Mouse (Mus musculus) neural tube, embryonic 14.5 days (tissue): ENCODE results near the gene Gm10338. TPM values are rescaled to one million over a fixed set of nuclear protein-coding genes. Genes with fewer than 3 reads are reported as not detected.
"Not testable (repeated sequence)": the region's sequence is repeated elsewhere in the genome, so short reads cannot be mapped to it uniquely, and the experiment has no call there.

Experiments used
- ATAC-seq: fragments of 200-750 bp; cut with Nextera tagmentation; 2 replicates; pipeline ENCODE4 v1.8.0; 2017; ENCODE audit warnings: low read depth, mild to moderate bottlenecking, moderate TSS enrichment, moderate library complexity
- H3K27ac ChIP-seq: fragments of 300-500 bp; sonication (generic); 2 replicates; pipeline ENCODE4 v1.5.1; 2014; ENCODE audit warnings: low read depth, mild to moderate bottlenecking, control low read depth, low read length, moderate library complexity, mixed read lengths
- H3K27me3 ChIP-seq: fragments of 300-500 bp; sonication (generic); 2 replicates; pipeline ENCODE4 v1.6.1; 2014; ENCODE audit warnings: low read length; ENCODE audit not compliant: control insufficient read depth, insufficient read depth
- H3K36me3 ChIP-seq: fragments of 300-500 bp; sonication (generic); 2 replicates; pipeline ENCODE4 v1.6.1; 2014; ENCODE audit warnings: low read length, mixed read lengths; ENCODE audit not compliant: control insufficient read depth, insufficient read depth
- H3K4me1 ChIP-seq: fragments of 300-500 bp; sonication (generic); 2 replicates; pipeline ENCODE4 v1.6.1; 2014; ENCODE audit warnings: low read length; ENCODE audit not compliant: control insufficient read depth, insufficient read depth
- H3K4me2 ChIP-seq: fragments of 300-500 bp; sonication (generic); 2 replicates; pipeline ENCODE4 v1.6.1; 2014; ENCODE audit warnings: mild to moderate bottlenecking, low read depth, low read length, control low read depth
- H3K4me3 ChIP-seq: fragments of 300-500 bp; sonication (generic); 2 replicates; pipeline ENCODE4 v1.5.1; 2014; ENCODE audit warnings: low read depth, low read length, control low read depth, mixed read lengths
- H3K9ac ChIP-seq: fragments of 300-500 bp; sonication (generic); replicated peaks from 2 replicates; pipeline ENCODE4 v1.6.1; 2014; ENCODE audit warnings: low read depth, mild to moderate bottlenecking, control low read depth, low read length, mixed read lengths
- H3K9me3 ChIP-seq: fragments of 300-500 bp; sonication (generic); 2 replicates; pipeline ENCODE4 v1.6.1; 2016; ENCODE audit warnings: low read length; ENCODE audit not compliant: control insufficient read depth
- WGBS: fragments of 180-500 bp; shearing (Covaris S2); extraction: QIAGEN DNeasy Blood & Tissue Kit; methylation state at CpG from one replicate; pipeline ENCODE4 v1.1.7; 2014; 5-methylcytosine and 5-hydroxymethylcytosine counted together
- polyA plus RNA-seq: library from polyadenylated mRNA; unstranded; fragments of >200 nt; fragmentation: Nextera tagmentation; extraction: Ambion mirVana; gene quantifications from 2 replicates; pipeline ENCODE4 v1.2.1, GENCODE M21; 2014

The Gm10338 gene
- not detected in 2 replicates for polyA plus RNA-seq

DNA sequence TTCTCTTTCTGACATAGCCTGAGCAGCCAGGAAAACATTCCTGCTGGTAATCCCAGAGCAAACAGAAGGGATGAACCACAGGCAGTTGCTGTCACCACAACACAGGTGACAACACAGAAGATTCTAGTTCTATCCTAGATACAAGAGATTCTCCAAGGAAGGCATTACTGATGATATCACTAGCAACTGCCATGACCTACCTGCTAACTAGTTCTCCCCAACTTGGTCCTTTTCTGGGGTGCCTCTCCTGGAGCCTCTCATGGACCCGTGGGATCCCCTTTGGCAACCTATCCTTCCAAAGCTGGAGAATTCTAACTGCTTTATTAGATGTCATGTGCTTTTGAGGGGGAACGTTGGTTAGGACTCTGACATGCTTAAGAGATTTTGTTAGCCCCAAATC lies at the start of gene Gm10338:
Gm10338 (minus strand) TSS at position 101 of the 400 bp plus-strand sequence.
- H3K9me3 ChIP-seq, H3K4me3 ChIP-seq, H3K4me2 ChIP-seq, H3K9ac ChIP-seq, H3K27me3 ChIP-seq, H3K4me1 ChIP-seq, H3K36me3 ChIP-seq, ATAC-seq, H3K27ac ChIP-seq: not testable (repeated sequence)
- WGBS = no CpG with 5 or more reads among the region's 2 CpGs

DNA sequence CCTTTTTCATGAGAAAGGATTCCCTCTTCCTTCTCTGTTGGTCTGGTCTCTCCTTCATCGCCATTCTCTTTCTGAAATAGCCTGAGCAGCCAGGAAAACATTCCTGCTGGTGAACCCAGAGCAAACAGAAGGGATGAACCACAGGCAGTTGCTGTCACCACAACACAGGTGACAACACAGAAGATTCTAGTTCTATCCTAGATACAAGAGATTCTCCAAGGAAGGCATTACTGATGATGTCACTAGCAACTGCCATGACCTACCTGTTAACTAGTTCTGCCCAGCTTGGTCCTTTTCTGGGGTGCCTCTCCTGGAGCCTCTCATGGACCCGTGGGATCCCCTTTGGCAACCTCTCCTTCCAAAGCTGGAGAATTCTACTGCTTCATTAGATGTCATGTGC lies 48.5 kb upstream of the Gm10338 start, which contains the start of gene Gm10128:
Gm10128 (minus strand) TSS at position 101 of the 400 bp plus-strand sequence.
- not testable (repeated sequence) for H3K9ac ChIP-seq, H3K27ac ChIP-seq, H3K4me2 ChIP-seq, ATAC-seq, H3K4me1 ChIP-seq, H3K36me3 ChIP-seq, H3K27me3 ChIP-seq, H3K4me3 ChIP-seq, H3K9me3 ChIP-seq
- no CpG with 5 or more reads among the region's 2 CpGs for WGBS

DNA sequence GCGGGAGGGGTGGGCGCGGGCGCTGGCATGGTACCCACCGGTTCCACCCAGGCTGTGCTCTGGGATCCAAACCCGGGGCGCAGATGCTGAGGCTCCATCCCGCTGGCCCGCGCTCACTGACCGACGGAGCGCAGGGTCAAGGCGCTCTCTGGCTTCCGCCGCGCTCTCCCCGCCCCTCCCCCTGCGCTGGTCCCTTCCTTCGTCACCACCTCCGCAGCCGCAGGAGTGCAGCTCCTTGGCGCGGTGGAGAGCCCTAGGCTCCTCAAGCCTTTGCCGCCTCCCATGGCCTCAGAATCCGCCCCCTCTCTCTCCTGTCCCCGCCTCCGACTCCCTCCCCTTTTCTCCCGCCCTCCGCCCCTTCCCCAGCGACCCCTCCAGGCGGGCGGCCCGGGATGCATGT lies 27.0 kb downstream of the Gm10338 start, which contains the start of gene Gm3558:
Gm3558 (minus strand) TSS at position 185 of the 400 bp plus-strand sequence.
- 0 out of 2 replicates have a peak within 1 kb of the TSS, but pooled peaks have one; percentile 32 for H3K9ac ChIP-seq
- ATAC-seq, H3K4me1 ChIP-seq: not testable (repeated sequence)

DNA sequence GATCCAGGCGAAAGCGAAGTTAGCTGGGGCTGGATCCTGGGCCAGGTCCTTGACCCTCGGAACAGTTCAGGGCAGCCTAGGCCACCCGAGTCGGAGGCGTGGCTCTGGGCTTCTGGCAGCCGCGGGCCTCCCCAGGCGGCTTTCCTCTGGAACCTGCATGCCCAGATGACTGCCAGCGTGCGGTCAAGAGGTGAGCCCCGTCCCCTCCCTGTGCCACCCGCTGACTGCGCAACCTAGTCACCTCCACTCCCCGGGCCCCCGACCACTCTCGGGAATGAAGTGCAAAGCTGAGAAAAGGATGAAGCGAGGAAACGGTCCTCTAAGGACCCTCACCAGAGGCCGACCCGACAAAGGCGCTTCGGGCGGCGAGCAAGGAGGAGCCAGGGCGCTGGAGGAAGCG lies 27.5 kb downstream of the Gm10338 start:
- H3K9me3 ChIP-seq, H3K27ac ChIP-seq, H3K4me1 ChIP-seq, H3K36me3 ChIP-seq, H3K27me3 ChIP-seq: not testable (repeated sequence)
- peak overlapping the region; percentile 35 for H3K4me3 ChIP-seq
- 0 out of 2 replicates have a peak overlapping the region, but pooled peaks have one; percentile 32 for H3K9ac ChIP-seq
- H3K4me2 ChIP-seq = peak overlapping the region; percentile 45
- 0 out of 2 replicates have a peak, but pooled peaks have one; percentile 44 for ATAC-seq
- 0% methylated on average over 18 of the region's 27 CpGs for WGBS

More for the DNA sequence above, 27.0 kb downstream of the Gm10338 start, which contains the start of gene Gm3558:
- H3K27ac ChIP-seq, H3K27me3 ChIP-seq, H3K9me3 ChIP-seq, H3K36me3 ChIP-seq: not testable (repeated sequence)
- WGBS = 0% methylated on average over 2 of the region's 34 CpGs
- Histone ChIP-seq H3K4me2 (peak within 1 kb of the TSS; percentile 45), H3K4me3 (peak within 1 kb of the TSS; percentile 35)

DNA sequence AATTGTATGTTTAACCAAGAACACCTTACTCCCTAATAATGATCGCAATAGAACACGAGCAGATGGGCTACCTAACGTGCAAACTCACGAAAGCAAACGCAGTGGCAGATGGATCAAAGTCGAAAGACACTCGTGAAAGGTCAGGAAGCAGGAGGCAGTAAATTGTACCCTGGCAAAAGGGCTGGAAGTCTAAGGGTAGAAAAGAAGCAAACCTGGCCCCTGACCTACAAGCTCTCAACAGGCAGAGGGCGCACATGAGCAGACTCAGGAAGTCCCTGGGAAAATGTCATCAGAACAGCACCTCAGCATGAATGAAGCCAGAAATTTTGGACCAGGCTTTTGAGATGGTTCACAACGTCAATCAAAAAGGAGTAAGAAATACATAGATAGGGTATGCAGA lies 28.1 kb downstream of the Gm10338 start:
- not testable (repeated sequence) for H3K27ac ChIP-seq, H3K36me3 ChIP-seq, H3K9ac ChIP-seq, H3K27me3 ChIP-seq, H3K4me2 ChIP-seq, H3K4me1 ChIP-seq, ATAC-seq, H3K4me3 ChIP-seq, H3K9me3 ChIP-seq
- 0% methylated on average over 6 of the region's 9 CpGs for WGBS

Other genes with a start within 250 kb of the Gm10338 start
- gene Gm8374, start 230.5 kb downstream of the Gm10338 start, polyA plus RNA-seq = not detected in 2 replicates
- gene Gm3755, start 144.7 kb downstream of the Gm10338 start, polyA plus RNA-seq = 0.52 TPM in 1 of 2 replicates, not detected in the other
- 16.0 and 20.1 TPM in 2 replicates for gene Gm3752, start 111.8 kb downstream of the Gm10338 start, polyA plus RNA-seq
- 7.2 and 7.9 TPM in 2 replicates for gene Gm3558, start 27.0 kb downstream of the Gm10338 start, polyA plus RNA-seq
- gene Gm10128, start 48.4 kb upstream of the Gm10338 start, polyA plus RNA-seq = not detected in 2 replicates
- not detected in 2 replicates for gene Gm26661, start 196.0 kb upstream of the Gm10338 start, polyA plus RNA-seq
- gene Flnb, start 222.4 kb upstream of the Gm10338 start, polyA plus RNA-seq = 7.0 and 9.0 TPM in 2 replicates